Mouse (Mus musculus): Measurements from ENCODE around the gene Olfr1047. TPM values are rescaled to one million over a fixed set of nuclear protein-coding genes. Genes with fewer than 3 reads are reported as not detected.
"Not testable (repeated sequence)": the region's sequence is repeated elsewhere in the genome, so short reads cannot be mapped to it uniquely, and the experiment has no call there.

Olfr1047 gene
- not detected in 2 replicates for polyA plus RNA-seq (2015; fragmentation: Nextera tagmentation; extraction: Ambion mirVana)

DNA sequence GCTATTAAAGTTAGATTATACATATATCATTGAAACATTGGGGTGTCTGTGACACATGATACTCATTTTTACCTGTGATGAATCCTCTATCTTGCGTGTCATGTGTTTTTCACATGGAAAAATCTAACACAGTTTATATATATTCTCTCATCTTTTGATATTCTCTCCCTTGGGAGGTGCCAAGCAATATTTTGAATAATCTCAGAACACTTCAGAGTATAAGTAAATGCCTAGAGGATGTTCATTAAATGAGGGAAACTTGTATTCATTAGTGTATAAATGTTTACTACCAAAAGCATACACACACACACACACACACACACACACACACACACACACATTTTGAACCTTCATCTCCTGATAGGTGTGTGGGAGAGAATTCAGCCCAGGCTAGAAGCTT is at the start of gene Olfr1047:
Olfr1047 (minus strand) TSS at position 101 of the 400 bp plus-strand sequence.
- Histone ChIP-seq H3K4me3 (no peak within 1 kb of the TSS), H3K27me3 (replicated peaks) (no peaks in the 10 kb centered on the region), H3K9ac (no peak within 1 kb of the TSS), H3K36me3 (no peaks in the 10 kb centered on the region), H3K4me1 (no peaks in the 10 kb centered on the region), H3K27ac (replicated peaks) (no peak within 1 kb of the TSS), H3K4me2 (no peak within 1 kb of the TSS), H3K9me3 (no peaks in the 10 kb centered on the region)
- WGBS, result 69% methylated on average over 1 of the region's 1 CpGs
- ATAC-seq (ENCODE audit: extremely low read depth, insufficient number of reproducible peaks, low FRiP score, low TSS enrichment), result no peak

DNA sequence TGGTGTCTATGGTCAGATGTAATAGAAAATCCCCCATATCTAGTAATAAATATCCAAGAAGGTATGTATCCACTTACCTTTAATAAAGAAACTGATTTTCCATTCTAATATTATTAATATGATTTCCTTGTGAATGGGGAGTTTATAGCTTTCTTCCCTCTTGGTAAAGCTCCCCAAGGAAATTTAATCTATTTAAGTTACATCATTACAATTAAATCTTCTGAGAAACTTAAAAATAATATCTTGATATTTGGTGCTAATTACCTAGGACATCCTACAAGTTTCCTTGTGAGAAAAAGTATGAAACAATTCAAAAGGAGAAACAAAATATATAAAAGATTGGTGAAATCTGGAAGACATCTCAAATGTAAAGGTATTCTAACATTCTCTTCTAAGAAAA is 47.8 kb upstream of the Olfr1047 start, which contains the start of gene Olfr1051:
Olfr1051 (minus strand) TSS at position 101 of the 400 bp plus-strand sequence.
- not testable (repeated sequence) for ATAC-seq (ENCODE audit: extremely low read depth, insufficient number of reproducible peaks, low FRiP score, low TSS enrichment); H3K4me1 ChIP-seq; H3K9me3 ChIP-seq; H3K27me3 ChIP-seq (replicated peaks); H3K4me2 ChIP-seq; H3K27ac ChIP-seq (replicated peaks); H3K36me3 ChIP-seq; H3K9ac ChIP-seq; H3K4me3 ChIP-seq

DNA sequence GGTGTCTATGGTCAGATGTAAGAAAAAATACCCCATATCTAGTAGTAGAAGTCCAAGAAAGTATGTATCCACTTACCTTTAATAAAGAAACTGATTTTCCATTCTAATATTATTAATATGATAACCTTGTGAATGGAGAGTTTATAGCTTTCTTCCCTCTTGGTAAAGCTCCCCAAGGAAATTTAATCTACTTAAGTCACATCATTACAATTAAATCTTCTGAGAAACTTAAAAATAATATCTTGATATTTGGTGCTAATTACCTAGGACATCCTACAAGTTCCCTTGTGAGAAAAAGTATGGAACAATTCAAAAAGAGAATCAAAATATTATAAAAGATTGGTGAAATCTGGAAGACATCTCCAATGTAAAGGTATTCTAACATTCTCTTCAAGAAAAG is 27.0 kb upstream of the Olfr1047 start, which contains the start of gene Olfr1049:
Olfr1049 (minus strand) TSS at position 101 of the 400 bp plus-strand sequence.
- not testable (repeated sequence) for H3K4me3 ChIP-seq; H3K9ac ChIP-seq; H3K27ac ChIP-seq (replicated peaks); H3K36me3 ChIP-seq; H3K27me3 ChIP-seq (replicated peaks); ATAC-seq (ENCODE audit: extremely low read depth, insufficient number of reproducible peaks, low FRiP score, low TSS enrichment); H3K4me1 ChIP-seq; H3K9me3 ChIP-seq; H3K4me2 ChIP-seq

DNA sequence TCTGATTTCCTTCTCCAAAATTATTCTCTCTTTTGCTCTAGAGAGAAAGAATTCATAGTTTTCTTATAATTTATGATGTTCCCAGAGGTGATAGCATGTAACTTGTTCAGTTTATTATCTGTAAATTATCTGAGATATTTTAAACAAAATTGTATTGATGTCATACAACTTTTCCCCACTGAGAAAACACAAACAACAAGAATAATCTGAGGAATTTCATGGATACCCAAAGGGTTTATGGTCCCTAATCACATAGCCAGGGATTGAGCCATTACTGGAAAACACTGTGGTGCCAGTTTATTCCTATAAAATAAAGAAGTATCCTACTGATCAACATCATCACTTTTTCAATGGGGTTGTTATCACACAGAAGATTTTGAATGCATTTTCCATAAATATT is 9.0 kb upstream of the Olfr1047 start, which contains the start of gene Olfr1048:
Olfr1048 (minus strand) TSS at position 101 of the 400 bp plus-strand sequence.
- no peak within 1 kb of the TSS for H3K4me2 ChIP-seq
- H3K27ac ChIP-seq (replicated peaks), result no peak within 1 kb of the TSS
- no peak for ATAC-seq (ENCODE audit: extremely low read depth, insufficient number of reproducible peaks, low FRiP score, low TSS enrichment)
- no peaks in the 10 kb centered on the region for H3K4me1 ChIP-seq
- no peak within 1 kb of the TSS for H3K4me3 ChIP-seq
- no peak within 1 kb of the TSS for H3K9ac ChIP-seq
- no peaks in the 10 kb centered on the region for H3K36me3 ChIP-seq
- no peaks in the 10 kb centered on the region; the same call in 1 of the 2 replicates for H3K9me3 ChIP-seq
- H3K27me3 ChIP-seq (replicated peaks), result no peaks in the 10 kb centered on the region

DNA sequence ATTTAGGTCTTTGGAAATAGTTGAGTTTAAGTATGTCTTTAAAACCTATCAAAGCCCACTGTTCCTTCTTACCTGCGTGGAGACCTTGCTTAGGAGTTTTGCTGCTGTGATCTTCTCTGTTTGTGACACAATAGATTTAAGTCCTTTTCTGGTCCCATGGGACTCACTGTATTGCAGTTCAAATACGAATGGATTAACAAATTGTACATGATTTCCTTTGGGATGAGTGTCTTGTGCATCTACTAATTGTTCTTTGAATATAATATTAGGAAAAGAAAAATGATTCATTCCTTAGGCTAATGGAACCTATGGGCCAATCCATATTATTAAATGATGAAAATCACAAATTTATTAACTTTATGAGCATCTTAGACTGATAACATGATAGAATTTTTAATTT is 12.0 kb downstream of the Olfr1047 start, which contains the start of gene Olfr1046:
Olfr1046 (minus strand) TSS at position 101 of the 400 bp plus-strand sequence.
- Histone ChIP-seq H3K9me3 (no peaks in the 10 kb centered on the region), H3K36me3 (no peaks in the 10 kb centered on the region), H3K9ac (no peak within 1 kb of the TSS), H3K4me3 (no peak within 1 kb of the TSS), H3K27me3 (replicated peaks) (no peaks in the 10 kb centered on the region), H3K4me1 (no peaks in the 10 kb centered on the region), H3K4me2 (no peak within 1 kb of the TSS), H3K27ac (replicated peaks) (no peak within 1 kb of the TSS)
- WGBS, result 51% methylated on average over 2 of the region's 2 CpGs
- no peak for ATAC-seq (ENCODE audit: extremely low read depth, insufficient number of reproducible peaks, low FRiP score, low TSS enrichment)

DNA sequence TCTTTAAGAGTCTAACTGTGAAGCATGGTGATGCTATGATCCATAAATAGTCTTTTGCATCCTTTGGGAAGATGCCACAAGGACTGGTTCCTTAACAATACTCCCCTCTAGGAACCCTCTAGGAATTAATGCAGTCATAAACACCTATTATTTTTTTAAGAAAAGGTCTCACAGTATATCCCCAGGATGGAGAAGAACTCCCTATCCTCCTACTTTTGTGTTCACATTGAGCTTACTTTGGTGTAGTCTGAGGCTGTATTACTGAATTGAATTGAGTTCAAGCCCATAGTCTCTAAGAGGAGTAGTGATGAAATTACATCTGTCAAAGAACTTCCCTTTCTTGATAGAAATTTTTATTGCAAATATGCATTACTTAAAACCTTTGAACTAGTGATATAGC is 28.3 kb downstream of the Olfr1047 start, which contains the start of gene Olfr1045:
Olfr1045 (minus strand) TSS at position 101 of the 400 bp plus-strand sequence.
- Histone ChIP-seq H3K27ac (replicated peaks) (no peak within 1 kb of the TSS), H3K9ac (no peak within 1 kb of the TSS), H3K36me3 (no peaks in the 10 kb centered on the region), H3K4me3 (no peak within 1 kb of the TSS), H3K4me1 (no peaks in the 10 kb centered on the region), H3K9me3 (no peaks in the 10 kb centered on the region), H3K4me2 (no peak within 1 kb of the TSS), H3K27me3 (replicated peaks) (no peaks in the 10 kb centered on the region)
- ATAC-seq (ENCODE audit: extremely low read depth, insufficient number of reproducible peaks, low FRiP score, low TSS enrichment), result no peak

DNA sequence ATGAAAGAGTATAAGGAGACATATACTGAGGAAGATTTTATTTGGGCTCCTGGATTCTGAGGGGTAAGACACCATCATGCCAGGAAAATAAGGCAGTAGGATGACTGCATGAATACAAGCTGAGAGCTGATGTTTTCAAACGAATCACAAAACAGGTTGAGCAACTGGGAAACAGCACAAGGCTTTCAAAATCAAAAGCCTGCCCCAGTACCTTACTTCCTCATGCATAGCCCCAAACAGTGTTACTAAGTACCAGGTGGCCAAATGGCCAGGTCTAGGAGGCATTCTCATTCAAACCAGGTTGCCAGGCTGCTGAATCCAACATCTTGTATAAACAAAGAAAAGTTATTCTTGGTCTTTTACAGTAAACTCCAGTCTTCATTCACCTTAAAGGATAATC is 35.3 kb downstream of the Olfr1047 start:
- H3K4me2 ChIP-seq, result no peak overlapping the region
- no peaks in the 10 kb centered on the region for H3K4me1 ChIP-seq
- peaks cover 6% of the 10 kb centered on the region for H3K9me3 ChIP-seq
- H3K9ac ChIP-seq, result no peak overlapping the region
- WGBS, result 26% methylated on average over 1 of the region's 1 CpGs
- ATAC-seq (ENCODE audit: extremely low read depth, insufficient number of reproducible peaks, low FRiP score, low TSS enrichment), result no peak
- H3K27ac ChIP-seq (replicated peaks), result no peak overlapping the region
- no peak overlapping the region for H3K4me3 ChIP-seq
- no peaks in the 10 kb centered on the region for H3K27me3 ChIP-seq (replicated peaks)
- no peaks in the 10 kb centered on the region for H3K36me3 ChIP-seq

DNA sequence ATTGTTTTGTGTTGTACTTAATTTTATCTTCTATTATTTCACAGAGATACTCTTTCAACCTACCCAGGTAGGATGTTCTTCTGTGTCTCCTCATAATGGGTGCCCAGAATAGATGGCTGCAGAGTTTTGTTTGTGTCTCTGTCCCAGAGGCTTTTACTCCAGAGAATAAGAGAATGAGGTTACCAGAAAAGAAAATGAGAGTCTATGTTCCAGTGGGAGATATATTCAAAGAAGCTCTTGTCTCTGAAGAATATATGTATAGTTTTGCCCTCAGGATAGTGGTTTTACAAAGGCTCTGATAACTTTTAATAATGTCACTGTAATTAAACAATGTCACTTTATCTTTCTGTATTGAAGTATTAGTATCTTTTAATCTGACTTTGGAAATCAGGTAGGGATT is 45.6 kb downstream of the Olfr1047 start, which contains the start of gene Olfr52:
Olfr52 (minus strand) TSS at position 101 of the 400 bp plus-strand sequence.
- H3K4me3 ChIP-seq, result no peak within 1 kb of the TSS
- no peak for ATAC-seq (ENCODE audit: extremely low read depth, insufficient number of reproducible peaks, low FRiP score, low TSS enrichment)
- H3K27me3 ChIP-seq (replicated peaks), result no peaks in the 10 kb centered on the region
- H3K9ac ChIP-seq, result no peak within 1 kb of the TSS
- H3K36me3 ChIP-seq, result no peaks in the 10 kb centered on the region
- no peaks in the 10 kb centered on the region for H3K9me3 ChIP-seq
- H3K4me2 ChIP-seq, result no peak within 1 kb of the TSS
- H3K27ac ChIP-seq (replicated peaks), result no peak within 1 kb of the TSS
- H3K4me1 ChIP-seq, result no peaks in the 10 kb centered on the region

DNA sequence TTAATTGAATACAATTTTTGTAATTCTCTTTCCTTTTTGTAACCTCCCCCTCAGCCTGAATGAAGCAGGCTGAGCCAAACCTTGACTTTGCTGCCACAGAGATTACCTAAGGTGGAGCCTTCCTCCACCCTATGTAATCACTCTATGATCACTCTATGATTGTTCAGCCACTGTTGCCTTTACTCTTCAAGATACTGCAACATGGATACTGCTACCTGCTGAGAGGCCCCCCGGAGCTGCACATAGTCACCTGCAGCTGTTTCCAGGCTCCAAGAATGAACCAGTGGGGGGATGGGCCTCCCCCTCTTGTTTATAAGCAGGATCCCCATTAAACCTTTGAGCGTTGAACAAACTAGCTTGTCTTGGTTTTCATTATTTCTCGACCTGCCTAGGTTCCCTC is 51.3 kb downstream of the Olfr1047 start:
- WGBS, result 77% methylated on average over 3 of the region's 3 CpGs
- ATAC-seq (ENCODE audit: extremely low read depth, insufficient number of reproducible peaks, low FRiP score, low TSS enrichment), result no peak
- no peaks in the 10 kb centered on the region for H3K4me1 ChIP-seq
- no peak overlapping the region for H3K9ac ChIP-seq
- H3K4me3 ChIP-seq, result no peak overlapping the region
- no peak overlapping the region for H3K4me2 ChIP-seq
- H3K9me3 ChIP-seq, result no peaks in the 10 kb centered on the region
- no peaks in the 10 kb centered on the region for H3K27me3 ChIP-seq (replicated peaks)
- no peaks in the 10 kb centered on the region for H3K36me3 ChIP-seq
- no peak overlapping the region for H3K27ac ChIP-seq (replicated peaks)

DNA sequence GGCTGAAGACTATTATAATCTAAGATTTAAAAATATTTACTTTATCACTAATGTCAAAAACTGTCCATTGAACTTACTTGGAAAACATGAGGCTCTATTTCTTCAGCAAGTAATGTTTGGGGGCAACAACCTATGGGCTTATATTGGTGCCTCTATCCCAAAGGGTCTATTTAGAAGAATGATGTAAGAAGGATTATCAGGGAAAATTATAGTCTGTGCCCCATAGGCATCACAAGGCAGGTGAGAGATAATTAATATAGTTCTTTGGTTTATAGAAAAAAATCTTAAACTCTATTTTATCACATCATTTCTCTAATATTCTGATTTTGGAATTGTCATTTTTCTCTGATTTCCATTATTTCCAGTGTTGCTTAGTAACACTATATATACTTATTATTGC is 53.5 kb downstream of the Olfr1047 start, which contains the start of gene Olfr1044:
Olfr1044 (minus strand) TSS at position 101 of the 400 bp plus-strand sequence.
- no peaks in the 10 kb centered on the region for H3K4me1 ChIP-seq
- no peaks in the 10 kb centered on the region for H3K9me3 ChIP-seq
- no peaks in the 10 kb centered on the region for H3K27me3 ChIP-seq (replicated peaks)
- ATAC-seq (ENCODE audit: extremely low read depth, insufficient number of reproducible peaks, low FRiP score, low TSS enrichment), result no peak
- no peaks in the 10 kb centered on the region for H3K36me3 ChIP-seq
- H3K9ac ChIP-seq, result no peak within 1 kb of the TSS
- no peak within 1 kb of the TSS for H3K4me3 ChIP-seq
- no peak within 1 kb of the TSS for H3K4me2 ChIP-seq
- H3K27ac ChIP-seq (replicated peaks), result no peak within 1 kb of the TSS
